Mouse (Mus musculus): Measurements from ENCODE around the gene Klk12. TPM values are rescaled to one million over a fixed set of nuclear protein-coding genes. Genes with fewer than 3 reads are reported as not detected.

Gene Klk12
- total RNA-seq, 1 experiment from 2014 or later, result not detected

DNA sequence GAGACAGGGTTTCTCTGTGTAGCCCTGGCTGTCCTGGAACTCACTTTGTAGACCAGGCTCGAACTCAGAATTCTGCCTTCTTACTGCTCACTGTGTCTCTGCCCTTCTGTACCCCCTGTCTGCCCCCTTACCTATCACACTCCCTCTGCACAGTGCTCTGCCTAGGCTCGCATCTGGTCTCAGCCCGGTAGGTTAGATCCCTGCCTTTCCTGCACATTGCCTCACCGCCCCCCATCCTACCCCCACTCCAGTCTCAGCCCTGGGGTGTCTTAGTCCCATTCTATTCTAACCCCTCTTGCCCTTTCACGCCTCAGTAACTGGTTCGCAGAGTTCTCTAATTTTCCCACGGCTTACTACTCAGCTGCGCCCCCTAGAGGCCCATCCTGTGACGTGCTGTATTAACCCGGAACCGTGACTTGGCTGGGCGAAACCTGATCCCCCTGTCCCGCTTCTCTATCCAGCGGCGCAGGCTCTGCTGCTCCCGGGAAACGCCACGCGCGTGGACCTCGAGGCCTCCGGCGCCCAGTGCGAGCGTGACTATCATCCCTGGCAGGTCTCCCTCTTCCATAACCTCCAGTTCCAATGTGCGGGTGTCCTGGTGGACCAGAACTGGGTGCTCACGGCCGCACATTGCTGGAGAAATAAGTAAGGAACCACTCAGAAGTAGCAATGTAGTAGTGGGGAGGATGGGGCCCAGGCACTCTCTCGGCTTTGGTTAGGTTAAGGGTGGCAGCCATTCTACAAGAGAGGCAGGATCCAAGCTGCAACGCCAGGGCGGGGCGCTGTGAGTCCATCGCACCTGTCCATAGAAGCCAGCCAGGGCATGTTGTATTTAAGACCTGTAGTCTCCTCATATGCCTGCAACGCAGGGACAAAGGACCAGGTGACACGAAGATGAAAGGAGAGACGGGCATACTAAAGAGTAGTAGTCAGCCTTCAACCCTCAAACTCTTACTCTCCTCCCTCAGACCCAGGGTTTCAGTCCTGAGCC lies 13.9 kb downstream of the Klk12 start:
- ATAC-seq (replicated peaks in 1 of 2; ENCODE audit: insufficient read depth in 1 of 2, low FRiP score in 2 of 2, low TSS enrichment in 1 of 2, low read depth in 1 of 2, poor library complexity in 2 of 2, severe bottlenecking in 2 of 2), result peak; percentile 83 to 88

DNA sequence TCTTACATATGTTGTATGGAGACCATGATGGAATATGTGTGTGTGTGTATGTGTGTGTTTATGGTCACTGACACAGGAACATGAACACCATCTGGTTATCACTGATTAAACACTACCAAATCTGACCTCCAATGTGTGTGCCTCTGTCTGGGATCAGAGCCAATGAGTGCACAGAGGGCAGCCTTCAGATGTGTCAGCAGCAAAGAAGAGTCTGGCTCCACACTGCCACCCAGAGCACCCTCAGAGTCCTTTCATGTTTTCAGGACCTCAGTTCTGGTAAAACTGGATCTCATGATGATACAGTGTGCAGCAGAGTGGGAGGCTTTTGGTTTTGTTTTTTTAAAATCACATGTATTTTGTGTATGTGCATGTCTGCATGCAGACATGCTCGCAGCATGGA lies 16.6 kb downstream of the Klk12 start:
- no peak for ATAC-seq (replicated peaks in 1 of 2; ENCODE audit: insufficient read depth in 1 of 2, low FRiP score in 2 of 2, low TSS enrichment in 1 of 2, low read depth in 1 of 2, poor library complexity in 2 of 2, severe bottlenecking in 2 of 2)

DNA sequence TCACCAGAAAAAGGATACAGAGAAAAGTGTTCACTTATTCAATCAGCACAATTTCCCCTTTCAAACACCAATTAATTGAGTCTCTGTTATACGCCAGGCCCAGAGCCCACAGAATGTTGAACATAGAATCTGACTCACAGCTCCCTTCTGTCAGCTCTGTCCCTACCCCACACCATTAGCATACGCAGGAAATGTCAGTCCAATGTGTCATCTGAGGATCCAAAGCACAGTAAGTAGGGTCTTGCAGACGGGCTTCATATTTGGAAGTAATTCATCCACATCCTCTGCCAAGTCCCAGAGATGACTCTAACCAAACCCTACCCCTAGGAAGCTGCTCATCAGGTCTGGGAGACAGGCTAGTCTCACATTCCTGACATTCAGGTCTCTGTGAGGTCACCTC lies 19.4 kb downstream of the Klk12 start:
- ATAC-seq (replicated peaks in 1 of 2; ENCODE audit: insufficient read depth in 1 of 2, low FRiP score in 2 of 2, low TSS enrichment in 1 of 2, low read depth in 1 of 2, poor library complexity in 2 of 2, severe bottlenecking in 2 of 2), result no peak

DNA sequence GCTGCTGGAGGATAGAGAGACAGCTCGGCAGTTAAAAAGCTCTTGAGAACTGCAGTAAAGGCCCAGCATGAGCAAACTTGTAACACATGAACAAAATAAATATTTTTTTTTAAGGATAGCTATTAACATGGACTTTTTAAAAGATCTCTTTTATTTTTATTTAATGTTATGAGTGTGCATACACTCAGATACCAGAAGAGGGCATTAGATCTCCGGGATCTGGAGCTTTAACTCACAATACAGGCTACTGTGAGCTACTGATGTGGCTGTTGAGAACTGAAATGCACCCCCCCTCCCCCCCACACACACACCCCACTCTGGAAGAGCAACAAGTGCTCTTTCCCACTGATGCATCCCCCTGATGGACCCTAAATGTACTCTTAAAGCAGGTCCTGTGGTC lies 20.6 kb downstream of the Klk12 start:
- no peak for ATAC-seq (replicated peaks in 1 of 2; ENCODE audit: insufficient read depth in 1 of 2, low FRiP score in 2 of 2, low TSS enrichment in 1 of 2, low read depth in 1 of 2, poor library complexity in 2 of 2, severe bottlenecking in 2 of 2)

DNA sequence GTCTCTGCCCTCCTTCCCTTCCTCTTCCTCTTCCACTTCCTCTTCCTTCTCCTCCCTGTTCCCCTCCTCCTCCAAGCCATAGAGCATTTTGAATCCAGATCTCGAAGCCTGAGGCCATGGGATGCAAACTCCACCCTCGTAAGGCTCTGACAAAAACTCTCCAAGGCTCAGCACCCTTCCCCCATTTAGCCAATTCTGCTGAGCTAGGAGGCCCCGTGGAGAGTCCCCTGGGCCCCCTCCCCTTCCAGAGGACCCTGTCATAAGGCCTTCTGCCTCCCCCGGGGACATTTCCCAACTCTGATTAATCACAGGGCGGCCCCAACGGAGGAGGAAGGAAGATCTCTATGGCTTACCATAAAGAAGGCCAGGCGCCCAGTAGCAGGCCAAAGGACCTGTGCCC lies 22.9 kb downstream of the Klk12 start, which contains the start of gene Klk9:
Gene Klk9, plus strand, starts transcription at position 301 of the 400 bp plus-strand sequence.
- no peak for ATAC-seq (replicated peaks in 1 of 2; ENCODE audit: insufficient read depth in 1 of 2, low FRiP score in 2 of 2, low TSS enrichment in 1 of 2, low read depth in 1 of 2, poor library complexity in 2 of 2, severe bottlenecking in 2 of 2)

DNA sequence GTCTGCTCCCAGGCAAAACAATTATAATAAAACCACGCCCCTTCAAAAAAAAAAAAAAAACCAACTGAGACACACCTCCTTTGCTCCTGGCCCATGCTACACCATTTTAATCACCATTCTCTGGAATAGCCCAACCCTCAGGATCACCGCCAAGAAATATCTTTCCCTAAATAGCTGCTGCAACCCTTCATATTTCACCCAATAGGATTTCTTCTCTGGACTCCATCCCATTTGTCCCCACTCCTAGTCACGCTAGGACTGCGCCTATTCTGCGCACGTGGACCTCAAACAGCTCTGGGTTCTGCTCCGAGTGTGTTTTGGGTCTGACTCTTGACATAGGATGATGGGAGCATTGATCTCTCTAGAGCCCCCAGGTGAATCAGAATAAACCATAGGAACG lies 27.7 kb downstream of the Klk12 start:
- ATAC-seq (replicated peaks in 1 of 2; ENCODE audit: insufficient read depth in 1 of 2, low FRiP score in 2 of 2, low TSS enrichment in 1 of 2, low read depth in 1 of 2, poor library complexity in 2 of 2, severe bottlenecking in 2 of 2), result no peak

DNA sequence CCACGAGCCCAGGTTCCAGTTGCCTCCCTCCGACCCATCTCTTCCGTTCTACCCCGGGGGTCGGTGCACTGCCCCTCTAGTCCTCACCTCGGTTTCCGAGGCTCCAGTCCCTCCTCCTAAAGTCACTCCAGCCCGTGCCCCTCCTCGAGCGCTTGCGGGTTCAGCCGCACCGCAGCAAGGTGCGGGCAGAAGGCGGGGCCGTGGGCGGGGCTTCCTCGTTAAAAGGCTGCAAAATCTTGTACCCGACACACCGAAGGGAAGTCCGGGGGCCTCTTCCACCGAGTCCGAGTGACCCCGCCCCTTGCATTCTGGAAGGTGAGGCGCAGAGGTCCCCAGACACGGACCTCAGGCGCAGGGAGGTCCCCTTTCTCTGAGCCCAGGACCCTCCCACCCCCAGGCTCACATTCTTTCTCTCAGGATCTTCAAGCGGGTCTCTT lies 28.7 kb downstream of the Klk12 start, which contains the start of gene Klk8:
Gene Klk8, plus strand, starts transcription at position 245 of the 437 bp plus-strand sequence.
- ATAC-seq (replicated peaks in 1 of 2; ENCODE audit: insufficient read depth in 1 of 2, low FRiP score in 2 of 2, low TSS enrichment in 1 of 2, low read depth in 1 of 2, poor library complexity in 2 of 2, severe bottlenecking in 2 of 2), result peak; percentile 38 to 53

DNA sequence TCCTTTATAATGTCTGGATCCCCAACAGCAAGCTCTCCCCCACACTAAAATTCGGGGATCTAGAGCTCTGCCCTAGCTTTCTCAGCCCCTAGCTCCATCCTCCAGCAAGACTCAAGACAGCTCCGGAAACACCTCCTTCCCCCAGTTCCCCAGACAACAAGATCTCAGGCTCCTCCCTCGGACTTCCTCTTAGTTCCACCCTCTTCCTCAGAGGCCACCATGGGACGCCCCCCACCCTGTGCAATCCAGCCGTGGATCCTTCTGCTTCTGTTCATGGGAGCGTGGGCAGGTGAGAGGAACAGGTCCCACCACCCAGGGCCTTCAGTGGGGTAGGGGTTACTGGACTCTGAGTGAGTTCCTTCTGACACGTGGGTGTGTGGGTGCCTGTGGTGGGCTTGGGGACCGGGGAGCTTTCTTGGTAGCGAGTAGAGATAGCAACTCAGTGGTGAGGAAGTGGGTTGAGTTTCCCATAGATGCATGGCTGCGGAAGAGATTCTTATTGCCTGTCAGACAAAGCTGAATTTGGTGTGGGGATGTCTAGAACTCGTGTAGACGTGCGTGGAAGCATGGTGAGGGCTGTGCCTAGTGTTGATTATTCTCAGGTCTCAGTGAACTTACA lies 29.3 kb downstream of the Klk12 start:
- peak; percentile 59 to 81 for ATAC-seq (replicated peaks in 1 of 2; ENCODE audit: insufficient read depth in 1 of 2, low FRiP score in 2 of 2, low TSS enrichment in 1 of 2, low read depth in 1 of 2, poor library complexity in 2 of 2, severe bottlenecking in 2 of 2)

DNA sequence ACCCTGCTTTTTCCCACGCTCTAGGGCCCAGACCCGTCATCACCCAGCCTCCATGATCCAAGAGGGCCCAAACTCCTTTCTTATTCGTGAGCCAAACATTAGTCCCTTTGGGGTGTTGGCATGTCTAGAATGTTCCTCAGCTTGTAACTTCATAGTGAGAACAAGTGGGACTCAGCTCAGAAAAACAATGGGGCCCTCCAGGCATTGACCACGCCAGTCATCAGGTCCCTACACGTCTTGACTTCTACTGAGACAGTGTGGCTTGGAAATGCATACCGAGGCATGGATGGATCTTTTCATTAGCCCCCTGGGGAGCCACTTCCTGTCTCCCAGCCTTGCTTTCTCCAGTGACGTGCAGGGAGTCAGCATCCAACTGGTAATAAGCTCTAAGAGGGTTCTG lies 31.2 kb downstream of the Klk12 start:
- no peak for ATAC-seq (replicated peaks in 1 of 2; ENCODE audit: insufficient read depth in 1 of 2, low FRiP score in 2 of 2, low TSS enrichment in 1 of 2, low read depth in 1 of 2, poor library complexity in 2 of 2, severe bottlenecking in 2 of 2)

DNA sequence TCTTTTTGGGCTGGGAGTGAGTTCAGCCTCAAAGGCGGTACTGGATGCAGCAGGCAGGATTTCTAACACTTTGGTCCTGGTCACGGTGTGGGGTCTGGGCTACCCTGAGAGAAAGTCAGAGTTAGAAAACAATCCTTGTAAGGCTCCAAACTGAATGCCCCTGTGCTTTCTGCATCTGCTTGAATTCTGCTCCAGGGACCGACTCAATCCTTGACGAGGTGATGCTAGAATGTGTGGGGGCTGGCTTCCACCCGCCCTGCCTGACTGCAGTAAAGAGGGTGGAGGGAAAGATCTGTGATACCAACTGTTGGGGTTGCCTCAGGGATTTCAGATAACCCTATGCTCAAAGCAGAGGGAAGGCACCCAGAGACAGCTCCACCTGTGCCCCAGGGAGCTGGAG lies 42.3 kb downstream of the Klk12 start, which contains the start of gene Klk7:
Gene Klk7, plus strand, starts transcription at position 301 of the 400 bp plus-strand sequence.
- no peak for ATAC-seq (replicated peaks in 1 of 2; ENCODE audit: insufficient read depth in 1 of 2, low FRiP score in 2 of 2, low TSS enrichment in 1 of 2, low read depth in 1 of 2, poor library complexity in 2 of 2, severe bottlenecking in 2 of 2)

DNA sequence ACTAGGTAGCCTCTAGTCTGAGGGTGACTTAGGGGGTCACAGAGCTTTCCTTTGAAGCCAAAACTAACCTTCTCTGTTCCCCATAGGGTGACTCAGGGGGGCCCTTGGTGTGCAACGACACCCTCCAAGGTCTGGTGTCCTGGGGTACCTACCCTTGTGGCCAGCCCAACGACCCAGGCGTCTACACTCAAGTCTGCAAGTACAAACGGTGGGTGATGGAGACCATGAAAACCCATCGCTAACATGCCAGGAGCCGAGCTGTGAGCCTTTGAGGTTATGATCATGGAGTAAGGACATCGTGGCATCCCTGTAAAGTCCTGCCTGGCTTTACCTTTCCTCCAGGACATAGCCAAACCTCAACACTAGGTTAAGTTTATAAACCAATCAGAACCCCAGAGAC lies 46.5 kb downstream of the Klk12 start:
- no peak for ATAC-seq (replicated peaks in 1 of 2; ENCODE audit: insufficient read depth in 1 of 2, low FRiP score in 2 of 2, low TSS enrichment in 1 of 2, low read depth in 1 of 2, poor library complexity in 2 of 2, severe bottlenecking in 2 of 2)

DNA sequence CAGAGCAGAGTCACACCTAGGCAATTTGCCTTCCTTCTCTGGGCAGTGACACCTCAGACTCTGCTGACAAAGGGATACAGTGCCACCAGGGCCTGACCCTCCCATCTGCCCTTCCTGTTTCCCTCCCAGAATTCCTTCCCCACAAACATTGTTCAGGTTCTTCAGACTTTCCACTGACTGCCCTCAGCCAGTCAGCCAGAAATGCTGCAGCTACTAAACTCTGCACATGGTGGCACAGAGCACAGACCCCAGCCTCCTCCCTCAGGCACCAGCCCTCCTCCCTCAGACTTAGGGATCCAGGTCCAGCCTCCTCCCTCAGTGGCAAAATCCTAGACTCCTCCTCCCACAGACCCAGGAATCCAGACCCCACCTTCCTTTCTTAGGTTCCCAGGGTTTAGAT lies 48.0 kb downstream of the Klk12 start:
- no peak for ATAC-seq (replicated peaks in 1 of 2; ENCODE audit: insufficient read depth in 1 of 2, low FRiP score in 2 of 2, low TSS enrichment in 1 of 2, low read depth in 1 of 2, poor library complexity in 2 of 2, severe bottlenecking in 2 of 2)

DNA sequence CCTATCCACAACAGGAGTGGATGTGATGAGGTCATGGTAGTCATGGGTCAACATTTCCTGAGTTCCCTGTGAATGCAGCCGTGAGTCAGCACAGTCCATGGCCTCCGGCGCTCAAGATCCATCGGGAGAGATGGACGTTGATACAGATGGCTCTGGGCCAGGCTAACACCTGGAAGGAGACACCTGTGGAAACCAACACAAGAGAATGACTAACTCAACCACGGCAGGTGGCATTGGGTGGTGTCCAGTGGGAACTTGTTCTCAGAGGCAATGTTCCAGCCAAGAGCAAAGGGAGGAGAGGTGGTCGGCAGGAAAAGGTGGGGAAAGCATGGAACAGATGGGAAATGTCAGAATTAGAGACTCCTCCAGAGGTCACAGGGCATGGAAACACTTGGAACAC lies 52.9 kb downstream of the Klk12 start:
- ATAC-seq (replicated peaks in 1 of 2; ENCODE audit: insufficient read depth in 1 of 2, low FRiP score in 2 of 2, low TSS enrichment in 1 of 2, low read depth in 1 of 2, poor library complexity in 2 of 2, severe bottlenecking in 2 of 2), result no peak

Other genes with a start within 250 kb of the Klk12 start
- 26.9 and 29.0 TPM in 2 replicates for gene Cd33, start 224.5 kb upstream of the Klk12 start, total RNA-seq (2017)
- gene Zfp658, start 206.6 kb upstream of the Klk12 start, total RNA-seq (2017), result 6.1 and 6.6 TPM in 2 replicates
- gene Zfp719, start 189.3 kb upstream of the Klk12 start, total RNA-seq (2017), result 10.9 and 15.6 TPM in 2 replicates
- not detected in 2 replicates for gene Zfp819, start 161.7 kb upstream of the Klk12 start, total RNA-seq (2017)
- gene Ceacam18, start 134.2 kb upstream of the Klk12 start, total RNA-seq (2017), result not detected in 2 replicates
- gene Siglece, start 108.7 kb upstream of the Klk12 start, total RNA-seq (2017), result 1.7 and 4.1 TPM in 2 replicates
- 6.3 and 9.8 TPM in 2 replicates for gene Ctu1, start 96.9 kb upstream of the Klk12 start, total RNA-seq (2017)
- gene Klk14, start 78.5 kb upstream of the Klk12 start, total RNA-seq (2017), result not detected in 2 replicates
- gene Klk13, start 56.3 kb upstream of the Klk12 start, total RNA-seq (2017), result not detected in 2 replicates
- gene Klk11, start 5.7 kb downstream of the Klk12 start, total RNA-seq (2017), result not detected in 2 replicates
- not detected in 2 replicates for gene Klk10, start 12.1 kb downstream of the Klk12 start, total RNA-seq (2017)
- not detected in 2 replicates for gene Klk9, start 23.0 kb downstream of the Klk12 start, total RNA-seq (2017)
- gene Klk8, start 28.7 kb downstream of the Klk12 start, total RNA-seq (2017), result 45.1 and 49.5 TPM in 2 replicates
- gene Klk7, start 42.4 kb downstream of the Klk12 start, total RNA-seq (2017), result 0.10 TPM in 1 of 2 replicates, not detected in the other
- gene Klk6, start 55.6 kb downstream of the Klk12 start, total RNA-seq (2017), result not detected in 2 replicates
- gene Klk5, start 73.1 kb downstream of the Klk12 start, total RNA-seq (2017), result not detected in 2 replicates
- gene Klk4, start 112.3 kb downstream of the Klk12 start, total RNA-seq (2017), result not detected in 2 replicates
- gene Klk15, start 164.8 kb downstream of the Klk12 start, total RNA-seq (2017), result not detected in 2 replicates
- gene Klk1b8, start 181.8 kb downstream of the Klk12 start, total RNA-seq (2017), result not detected in 2 replicates
- not detected in 2 replicates for gene Klk1b1, start 197.9 kb downstream of the Klk12 start, total RNA-seq (2017)
- gene Klk1b9, start 207.2 kb downstream of the Klk12 start, total RNA-seq (2017), result not detected in 2 replicates
- not detected in 2 replicates for gene Klk1b11, start 227.0 kb downstream of the Klk12 start, total RNA-seq (2017)
- not detected in 2 replicates for gene Klk1b26, start 243.3 kb downstream of the Klk12 start, total RNA-seq (2017)

Measured in hematopoietic stem cell, adult 5-6 weeks (primary cell).